Mouse (Mus musculus): Measurements from ENCODE around the gene Grn. TPM values are rescaled to one million over a fixed set of nuclear protein-coding genes. Genes with fewer than 3 reads are reported as not detected.
"Not testable (repeated sequence)": the region's sequence is repeated elsewhere in the genome, so short reads cannot be mapped to it uniquely, and the experiment has no call there.

The Grn gene
- polyA plus RNA-seq, 1 experiment from 2014 or later, result 192 TPM

- 87% methylated on average over 18 of the region's 18 CpGs for WGBS
- Histone ChIP-seq H3K9me3 (no peaks in the 10 kb centered on the region), H3K4me2 (no peak overlapping the region), H3K4me3 (no peak overlapping the region), H3K36me3 (peaks cover 30% of the 10 kb centered on the region), H3K27ac (no peak overlapping the region), H3K9ac (no peak overlapping the region), H3K4me1 (peaks cover 29% of the 10 kb centered on the region), H3K27me3 (peaks cover 33% of the 10 kb centered on the region)
- ATAC-seq (ENCODE audit: insufficient number of reproducible peaks, low FRiP score, low TSS enrichment, low read depth), result no peak
Measured at GRCm38 (mm10) chr11:102404161-102405010, 25.7 kb upstream of the Grn start.

GRCm38 (mm10) chr11:102405544-102406285 lies 24.4 kb upstream of the Grn start:
- Histone ChIP-seq H3K27me3 (peaks cover 25% of the 10 kb centered on the region), H3K9ac (no peak overlapping the region), H3K4me2 (peak overlapping the region; percentile 86), H3K9me3 (no peaks in the 10 kb centered on the region), H3K4me3 (peak overlapping the region; percentile 82), H3K27ac (no peak overlapping the region), H3K4me1 (peaks cover 21% of the 10 kb centered on the region), H3K36me3 (peaks cover 30% of the 10 kb centered on the region)
- 86% methylated on average over 11 of the region's 11 CpGs for WGBS
- no peak for ATAC-seq (ENCODE audit: insufficient number of reproducible peaks, low FRiP score, low TSS enrichment, low read depth)

GRCm38 (mm10) chr11:102406401-102406800 lies 23.7 kb upstream of the Grn start:
- Histone ChIP-seq H3K9me3 (no peaks in the 10 kb centered on the region), H3K4me3 (peak overlapping the region; percentile 82), H3K4me1 (peaks cover 24% of the 10 kb centered on the region), H3K36me3 (peaks cover 30% of the 10 kb centered on the region), H3K27ac (peak overlapping the region; percentile 94), H3K27me3 (peaks cover 18% of the 10 kb centered on the region), H3K4me2 (peak overlapping the region; percentile 86), H3K9ac (peak overlapping the region; percentile 75)
- no peak for ATAC-seq (ENCODE audit: insufficient number of reproducible peaks, low FRiP score, low TSS enrichment, low read depth)
- 3% methylated on average over 3 of the region's 3 CpGs for WGBS

GRCm38 (mm10) chr11:102406900-102407833 lies 22.9 kb upstream of the Grn start:
- H3K4me2 ChIP-seq, result peak overlapping the region; percentile 86
- under 1% methylated on average over 85 of the region's 85 CpGs for WGBS
- H3K36me3 ChIP-seq, result peaks cover 27% of the 10 kb centered on the region
- peak overlapping the region; percentile 94 for H3K27ac ChIP-seq
- no peaks in the 10 kb centered on the region for H3K9me3 ChIP-seq
- ATAC-seq (ENCODE audit: insufficient number of reproducible peaks, low FRiP score, low TSS enrichment, low read depth), result peak; percentile 71
- H3K27me3 ChIP-seq, result peaks cover 11% of the 10 kb centered on the region
- H3K4me3 ChIP-seq, result peak overlapping the region; percentile 82
- peaks cover 24% of the 10 kb centered on the region for H3K4me1 ChIP-seq
- H3K9ac ChIP-seq, result peak overlapping the region; percentile 75

- Histone ChIP-seq H3K36me3 (peaks cover 21% of the 10 kb centered on the region), H3K4me2 (peak within 1 kb of the TSS; percentile 86), H3K27ac (peak within 1 kb of the TSS; percentile 94), H3K9ac (peak within 1 kb of the TSS; percentile 75), H3K9me3 (no peaks in the 10 kb centered on the region), H3K4me3 (peak within 1 kb of the TSS; percentile 82), H3K27me3 (peaks cover 4% of the 10 kb centered on the region; the same call in 1 of the 2 replicates), H3K4me1 (peaks cover 24% of the 10 kb centered on the region)
- under 1% methylated on average over 19 of the region's 19 CpGs for WGBS
- no peak for ATAC-seq (ENCODE audit: insufficient number of reproducible peaks, low FRiP score, low TSS enrichment, low read depth)
Measured at GRCm38 (mm10) chr11:102407834-102408215, 22.3 kb upstream of the Grn start, which contains the start of gene Slc25a39. Slc25a39 (minus strand) TSS chr11:102407946.

GRCm38 (mm10) chr11:102408344-102408876 lies 21.7 kb upstream of the Grn start:
- Histone ChIP-seq H3K4me3 (peak overlapping the region; percentile 82), H3K9ac (peak overlapping the region; percentile 33; the same call in 1 of the 2 replicates), H3K27ac (peak overlapping the region; percentile 94), H3K36me3 (peaks cover 15% of the 10 kb centered on the region), H3K4me2 (peak overlapping the region; percentile 86), H3K4me1 (peaks cover 24% of the 10 kb centered on the region), H3K27me3 (no peaks in the 10 kb centered on the region), H3K9me3 (no peaks in the 10 kb centered on the region)
- under 1% methylated on average over 32 of the region's 32 CpGs for WGBS
- peak; percentile 91 for ATAC-seq (ENCODE audit: insufficient number of reproducible peaks, low FRiP score, low TSS enrichment, low read depth)

GRCm38 (mm10) chr11:102408888-102409794 lies 21.0 kb upstream of the Grn start:
- peak overlapping the region; percentile 86 for H3K4me2 ChIP-seq
- no peaks in the 10 kb centered on the region for H3K9me3 ChIP-seq
- peaks cover 7% of the 10 kb centered on the region for H3K36me3 ChIP-seq
- peak overlapping the region; percentile 82 for H3K4me3 ChIP-seq
- no peaks in the 10 kb centered on the region for H3K27me3 ChIP-seq
- peak overlapping the region; percentile 94 for H3K27ac ChIP-seq
- peaks cover 24% of the 10 kb centered on the region for H3K4me1 ChIP-seq
- peak overlapping the region; percentile 33; the same call in 1 of the 2 replicates for H3K9ac ChIP-seq
- 33% methylated on average over 14 of the region's 15 CpGs for WGBS
- no peak for ATAC-seq (ENCODE audit: insufficient number of reproducible peaks, low FRiP score, low TSS enrichment, low read depth)

GRCm38 (mm10) chr11:102409795-102410330 lies 20.3 kb upstream of the Grn start:
- Histone ChIP-seq H3K4me2 (no peak overlapping the region), H3K9ac (no peak overlapping the region), H3K36me3 (peaks cover under 1% of the 10 kb centered on the region; the same call in 1 of the 2 replicates), H3K27ac (no peak overlapping the region), H3K27me3 (no peaks in the 10 kb centered on the region), H3K9me3 (no peaks in the 10 kb centered on the region), H3K4me1 (peaks cover 22% of the 10 kb centered on the region), H3K4me3 (no peak overlapping the region)
- WGBS, result 77% methylated on average over 3 of the region's 3 CpGs
- no peak for ATAC-seq (ENCODE audit: insufficient number of reproducible peaks, low FRiP score, low TSS enrichment, low read depth)

- H3K4me3 ChIP-seq; H3K4me2 ChIP-seq; ATAC-seq (ENCODE audit: insufficient number of reproducible peaks, low FRiP score, low TSS enrichment, low read depth); H3K27ac ChIP-seq; H3K9me3 ChIP-seq; H3K36me3 ChIP-seq; H3K9ac ChIP-seq; H3K27me3 ChIP-seq: not testable (repeated sequence)
- 95% methylated on average over 3 of the region's 3 CpGs for WGBS
- H3K4me1 ChIP-seq, result peaks cover 18% of the 10 kb centered on the region
Measured at GRCm38 (mm10) chr11:102410345-102410744, 19.8 kb upstream of the Grn start.

- H3K4me2 ChIP-seq, result no peak overlapping the region
- 69% methylated on average over 3 of the region's 3 CpGs for WGBS
- no peaks in the 10 kb centered on the region for H3K36me3 ChIP-seq
- H3K4me3 ChIP-seq, result no peak overlapping the region
- no peak overlapping the region for H3K27ac ChIP-seq
- peaks cover 10% of the 10 kb centered on the region for H3K4me1 ChIP-seq
- no peaks in the 10 kb centered on the region for H3K9me3 ChIP-seq
- no peak overlapping the region for H3K9ac ChIP-seq
- ATAC-seq (ENCODE audit: insufficient number of reproducible peaks, low FRiP score, low TSS enrichment, low read depth), result no peak
- H3K27me3 ChIP-seq, result no peaks in the 10 kb centered on the region
Measured at GRCm38 (mm10) chr11:102411061-102411460, 19.1 kb upstream of the Grn start.
